Mouse (Mus musculus) embryonic fibroblast, embryonic 13.5 days (primary cell): ENCODE measurements at regions not wholly inside any gene's neighbourhood (a gene's known extent, or its start where the extent isn't known, plus 50 kb on each side); places are given as distances from the start of the nearest gene placed in this dataset.

ENCODE experiments used
- CTCF ChIP-seq: IDR thresholded peaks from 2 replicates; pipeline ENCODE4 v1.5.1; 2011; ENCODE audit warnings: mild to moderate bottlenecking, control low read depth, low read length, moderate library complexity, borderline replicate concordance; ENCODE audit not compliant: insufficient read depth
- POLR2A ChIP-seq: IDR thresholded peaks from 2 replicates; pipeline ENCODE4 v1.6.1; 2011; ENCODE audit warnings: low read depth, mild to moderate bottlenecking, control low read depth, low read length, moderate library complexity

GRCm38 (mm10) chr12:117415146-117415545 lies 101.1 kb upstream of the Rapgef5 start:
- TF ChIP-seq CTCF (no peak), POLR2A (no peak)
